Mouse (Mus musculus): ENCODE results near the gene Slc4a10. TPM values are rescaled to one million over a fixed set of nuclear protein-coding genes. Genes with fewer than 3 reads are reported as not detected.

Gene Slc4a10
- total RNA-seq, 1 experiment from 2014 or later, result not detected

Other genes starting within 250 kb of the Slc4a10 start
- gene Tbr1, start 243.5 kb upstream of the Slc4a10 start, total RNA-seq (2017), result 0.19 TPM in 1 of 3 replicates, not detected in the others

Measured in monocyte, adult 5-6 weeks (primary cell).